Mouse (Mus musculus) kidney, embryonic 15.5 days (tissue): ENCODE results near the gene Ptpn20. TPM values are rescaled to one million over a fixed set of nuclear protein-coding genes. Genes with fewer than 3 reads are reported as not detected.

Experiments used
- ATAC-seq: fragments of 200-750 bp; cut with Nextera tagmentation; replicated peaks from 2 replicates; pipeline ENCODE4 v1.8.0; 2017; ENCODE audit warnings: moderate TSS enrichment; ENCODE audit not compliant: low FRiP score
- H3K27ac ChIP-seq: fragments of 300-500 bp; sonication (generic); 2 replicates; pipeline ENCODE4 v1.5.1; 2015; ENCODE audit warnings: mild to moderate bottlenecking, inconsistent platforms
- H3K27me3 ChIP-seq: fragments of 300-500 bp; sonication (generic); 2 replicates; pipeline ENCODE4 v1.6.1; 2015; ENCODE audit warnings: inconsistent platforms
- H3K36me3 ChIP-seq: fragments of 300-500 bp; sonication (generic); 2 replicates; pipeline ENCODE4 v1.6.1; 2015; ENCODE audit warnings: inconsistent platforms
- H3K4me1 ChIP-seq: fragments of 300-500 bp; sonication (generic); 2 replicates; pipeline ENCODE4 v1.6.1; 2015; ENCODE audit warnings: inconsistent platforms
- H3K4me2 ChIP-seq: fragments of 300-500 bp; sonication (generic); 2 replicates; pipeline ENCODE4 v1.6.1; 2015; ENCODE audit warnings: moderate library complexity, mild to moderate bottlenecking, inconsistent platforms
- H3K4me3 ChIP-seq: fragments of 300-500 bp; sonication (generic); replicated peaks from 2 replicates; pipeline ENCODE4 v1.5.1; 2015; ENCODE audit warnings: mild to moderate bottlenecking, inconsistent platforms
- H3K9ac ChIP-seq: fragments of 300-500 bp; sonication (generic); 2 replicates; pipeline ENCODE4 v1.6.1; 2015; ENCODE audit warnings: mild to moderate bottlenecking, inconsistent platforms
- H3K9me3 ChIP-seq: fragments of 300-500 bp; sonication (generic); replicated peaks from 2 replicates; pipeline ENCODE4 v1.6.1; 2016; ENCODE audit warnings: inconsistent platforms
- WGBS: fragments of 180-500 bp; shearing (Covaris S2); methylation state at CpG from one replicate; pipeline ENCODE4 v1.1.7; 2015; ENCODE audit warnings: mixed read lengths; 5-methylcytosine and 5-hydroxymethylcytosine counted together
- polyA plus RNA-seq: library from polyadenylated mRNA; unstranded; fragments of >200 nt; fragmentation: Nextera tagmentation; extraction: Ambion mirVana; gene quantifications from 2 replicates; pipeline ENCODE4 v1.2.1, GENCODE M21; 2015

Ptpn20 gene
- polyA plus RNA-seq, 1 experiment from 2014 or later = not detected

DNA sequence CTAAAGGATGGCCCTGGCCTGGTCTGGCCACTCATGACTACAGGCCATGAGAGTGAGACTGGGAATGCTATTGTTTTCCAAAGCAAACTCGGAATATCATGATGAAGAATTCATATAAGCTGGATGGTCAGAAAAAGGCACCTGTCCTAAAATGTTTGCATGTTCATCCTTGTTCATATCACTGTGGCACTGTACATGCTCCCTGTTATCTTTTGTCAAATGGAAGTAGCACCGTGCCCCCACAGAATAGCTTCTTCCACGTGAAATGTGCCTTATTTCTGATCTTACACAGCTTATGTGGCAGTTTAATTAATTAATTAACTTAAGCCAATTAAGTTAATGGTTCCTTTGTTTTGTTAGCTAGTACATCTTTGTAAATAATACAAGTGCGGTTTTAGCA, 45.3 kb downstream of the Ptpn20 start:
- 90% methylated on average over 4 of the region's 4 CpGs for WGBS
- ATAC-seq = no peak

DNA sequence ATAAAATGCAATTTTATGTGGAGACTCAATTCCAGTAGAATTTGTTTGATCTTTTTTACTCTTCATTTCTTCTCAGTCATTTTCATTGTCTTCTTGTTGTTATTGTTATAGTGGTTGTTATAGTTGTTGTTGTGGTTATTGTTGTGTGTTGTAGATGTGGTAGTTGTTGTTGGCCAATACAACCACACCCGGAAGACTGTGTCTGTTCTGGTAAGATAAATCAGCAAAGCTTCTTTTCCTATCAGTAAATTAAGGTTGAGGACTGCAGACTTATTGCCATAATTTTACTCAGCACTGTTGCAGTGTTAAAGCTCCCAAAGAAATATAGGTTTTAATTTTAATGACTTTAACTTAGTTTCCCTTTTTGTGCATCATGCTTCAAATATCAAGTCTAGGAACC, 45.8 kb downstream of the Ptpn20 start:
- Histone ChIP-seq H3K4me3 (no peak overlapping the region), H3K4me2 (no peak overlapping the region), H3K27ac (no peak overlapping the region), H3K4me1 (no peaks in the 10 kb centered on the region), H3K36me3 (no peaks in the 10 kb centered on the region), H3K27me3 (no peaks in the 10 kb centered on the region; the same call in 1 of the 2 replicates), H3K9me3 (no peaks in the 10 kb centered on the region), H3K9ac (no peak overlapping the region)
- no peak for ATAC-seq
- WGBS = 91% methylated on average over 1 of the region's 1 CpGs

More for the DNA sequence above, 45.3 kb downstream of the Ptpn20 start:
- no peaks in the 10 kb centered on the region for H3K4me1 ChIP-seq
- H3K36me3 ChIP-seq = no peaks in the 10 kb centered on the region
- H3K27me3 ChIP-seq = no peaks in the 10 kb centered on the region; the same call in 1 of the 2 replicates
- no peak overlapping the region for H3K4me2 ChIP-seq
- H3K27ac ChIP-seq = no peak overlapping the region
- H3K4me3 ChIP-seq = no peak overlapping the region
- H3K9ac ChIP-seq = no peak overlapping the region
- H3K9me3 ChIP-seq = no peaks in the 10 kb centered on the region

- Histone ChIP-seq H3K27ac (no peak overlapping the region), H3K9ac (no peak overlapping the region), H3K36me3 (no peaks in the 10 kb centered on the region), H3K9me3 (no peaks in the 10 kb centered on the region), H3K4me2 (no peak overlapping the region), H3K4me1 (no peaks in the 10 kb centered on the region), H3K27me3 (no peaks in the 10 kb centered on the region), H3K4me3 (no peak overlapping the region)
- 84% methylated on average over 5 of the region's 5 CpGs for WGBS
- no peak for ATAC-seq
Observed at GRCm38 (mm10) chr14:33639357-33639756, 50.4 kb downstream of the Ptpn20 start.

DNA sequence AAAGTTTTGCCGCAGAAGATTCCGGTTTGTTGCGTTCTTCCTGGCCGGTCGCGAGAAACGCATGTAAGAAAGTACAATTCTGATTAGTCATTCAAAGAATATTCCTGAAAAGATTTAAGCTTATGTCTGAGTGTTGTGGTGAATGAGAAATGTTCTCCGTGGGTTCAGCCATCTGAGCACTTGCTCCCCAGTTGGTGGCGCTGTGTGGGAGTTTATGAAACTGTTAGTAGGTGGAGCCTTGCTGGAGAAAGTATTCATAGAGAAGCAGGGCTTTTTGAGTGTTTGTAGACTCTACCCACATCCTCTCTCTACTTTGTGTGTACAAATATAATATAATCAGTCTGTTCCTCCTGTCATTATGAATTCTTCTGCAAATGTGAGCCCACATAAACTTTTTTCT, 61.7 kb downstream of the Ptpn20 start:
- H3K4me3 ChIP-seq = no peak overlapping the region
- 90% methylated on average over 9 of the region's 9 CpGs for WGBS
- H3K36me3 ChIP-seq = no peaks in the 10 kb centered on the region
- 0 out of 2 replicates have a peak, but pooled peaks cover 4% of the 10 kb centered on the region for H3K4me1 ChIP-seq
- no peak for ATAC-seq
- H3K9me3 ChIP-seq = no peaks in the 10 kb centered on the region
- no peak overlapping the region for H3K4me2 ChIP-seq
- H3K27me3 ChIP-seq = no peaks in the 10 kb centered on the region
- no peak overlapping the region for H3K27ac ChIP-seq
- H3K9ac ChIP-seq = no peak overlapping the region

- Histone ChIP-seq H3K9me3 (no peaks in the 10 kb centered on the region), H3K36me3 (no peaks in the 10 kb centered on the region), H3K9ac (no peak overlapping the region), H3K4me2 (no peak overlapping the region), H3K27ac (no peak overlapping the region), H3K4me1 (peaks cover 28% of the 10 kb centered on the region), H3K4me3 (no peak overlapping the region), H3K27me3 (no peaks in the 10 kb centered on the region)
- WGBS = 25% methylated on average over 7 of the region's 7 CpGs
- ATAC-seq = peak; percentile 77
Observed at GRCm38 (mm10) chr14:33657471-33657901, 68.5 kb downstream of the Ptpn20 start.

DNA sequence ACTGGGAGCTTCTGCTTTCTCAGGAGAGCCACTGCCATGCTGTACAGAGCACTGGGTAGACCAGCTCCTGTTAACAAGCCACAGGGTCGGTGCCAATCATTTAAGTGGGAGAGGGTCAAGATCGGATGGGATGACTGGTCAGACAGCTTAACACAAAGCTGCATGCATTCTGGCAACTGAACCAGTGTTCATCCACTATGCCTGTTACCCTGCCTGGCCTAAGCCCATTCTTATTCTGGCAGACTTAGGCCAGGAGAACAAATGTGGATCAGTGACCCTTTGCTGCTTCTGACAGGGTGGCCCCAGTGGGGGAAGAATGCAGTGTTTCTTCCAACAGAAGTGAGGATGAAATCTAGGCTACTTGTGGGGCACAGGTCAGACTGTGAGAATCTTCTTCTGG, 69.3 kb downstream of the Ptpn20 start:
- peaks cover 29% of the 10 kb centered on the region for H3K4me1 ChIP-seq

DNA sequence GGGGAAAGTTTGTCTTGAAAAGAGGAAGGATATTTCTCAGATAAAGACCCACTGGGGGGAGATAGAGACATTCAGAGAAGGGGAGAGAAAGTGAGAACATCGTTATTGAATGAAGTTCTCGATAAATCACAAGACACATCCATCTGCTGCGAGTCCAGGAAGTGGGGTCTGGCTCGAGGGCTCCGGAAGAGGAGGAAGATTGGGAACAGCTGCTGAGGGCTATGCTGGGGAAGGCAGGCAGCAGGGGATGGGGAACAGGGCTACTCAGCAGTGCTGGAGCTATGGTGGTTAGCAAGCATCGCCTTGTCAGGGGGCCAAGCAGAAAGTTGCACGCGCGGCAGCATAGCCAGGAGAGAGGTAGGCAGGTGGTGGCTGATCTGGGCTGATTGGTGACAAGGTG, 73.1 kb downstream of the Ptpn20 start:
- Histone ChIP-seq H3K4me2 (no peak overlapping the region), H3K27me3 (no peaks in the 10 kb centered on the region), H3K4me3 (no peak overlapping the region), H3K36me3 (no peaks in the 10 kb centered on the region), H3K9me3 (no peaks in the 10 kb centered on the region), H3K9ac (no peak overlapping the region), H3K4me1 (peaks cover 23% of the 10 kb centered on the region), H3K27ac (no peak overlapping the region)
- ATAC-seq = peak; percentile 54; the same call in 1 of the 2 replicates
- 47% methylated on average over 9 of the region's 9 CpGs for WGBS

More for the DNA sequence above, 69.3 kb downstream of the Ptpn20 start:
- no peaks in the 10 kb centered on the region for H3K9me3 ChIP-seq
- H3K4me2 ChIP-seq = no peak overlapping the region
- 65% methylated on average over 2 of the region's 2 CpGs for WGBS
- H3K27me3 ChIP-seq = no peaks in the 10 kb centered on the region
- H3K36me3 ChIP-seq = no peaks in the 10 kb centered on the region
- no peak for ATAC-seq
- no peak overlapping the region for H3K27ac ChIP-seq
- no peak overlapping the region for H3K9ac ChIP-seq
- no peak overlapping the region for H3K4me3 ChIP-seq

- Histone ChIP-seq H3K27ac (no peak overlapping the region), H3K4me3 (no peak overlapping the region), H3K4me2 (no peak overlapping the region), H3K9me3 (no peaks in the 10 kb centered on the region), H3K4me1 (peaks cover 11% of the 10 kb centered on the region), H3K9ac (no peak overlapping the region), H3K27me3 (no peaks in the 10 kb centered on the region), H3K36me3 (no peaks in the 10 kb centered on the region)
- WGBS = 63% methylated on average over 6 of the region's 6 CpGs
- no peak for ATAC-seq
Observed at GRCm38 (mm10) chr14:33666301-33666700, 77.3 kb downstream of the Ptpn20 start.

DNA sequence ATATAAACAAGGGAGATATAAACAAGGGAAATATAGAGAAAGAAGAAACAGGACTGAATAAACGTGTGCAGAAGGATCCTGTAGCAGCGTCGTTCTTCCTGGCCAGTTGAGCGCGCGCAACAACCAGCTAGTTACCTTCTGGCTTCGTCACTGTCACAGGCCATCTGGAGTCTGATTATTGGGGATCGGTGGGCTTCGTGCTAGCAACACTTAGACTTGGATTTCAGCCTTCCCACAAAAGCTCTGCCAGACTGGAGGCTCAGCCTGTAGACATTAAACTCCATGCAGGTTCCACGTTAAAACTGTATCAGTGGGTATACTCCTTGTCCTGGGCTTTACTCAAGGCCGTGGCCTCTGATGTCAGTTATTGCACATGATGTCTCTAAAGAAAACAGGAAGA, 80.9 kb downstream of the Ptpn20 start:
- Histone ChIP-seq H3K36me3 (no peaks in the 10 kb centered on the region), H3K4me3 (no peak overlapping the region), H3K9me3 (no peaks in the 10 kb centered on the region), H3K4me1 (no peaks in the 10 kb centered on the region), H3K9ac (no peak overlapping the region), H3K27me3 (0 out of 2 replicates have a peak, but pooled peaks cover 3% of the 10 kb centered on the region), H3K27ac (no peak overlapping the region), H3K4me2 (no peak overlapping the region)
- no peak for ATAC-seq
- WGBS = 85% methylated on average over 11 of the region's 11 CpGs

- WGBS = 80% methylated on average over 5 of the region's 5 CpGs
- no peak for ATAC-seq
- 0 out of 2 replicates have a peak, but pooled peaks cover 6% of the 10 kb centered on the region for H3K27me3 ChIP-seq
Observed at GRCm38 (mm10) chr14:33673350-33674087, 84.5 kb downstream of the Ptpn20 start.

GRCm38 (mm10) chr14:33677996-33678395, 89.0 kb downstream of the Ptpn20 start:
- Histone ChIP-seq H3K27ac (no peak overlapping the region), H3K9me3 (no peaks in the 10 kb centered on the region), H3K4me3 (no peak overlapping the region), H3K27me3 (0 out of 2 replicates have a peak, but pooled peaks cover 6% of the 10 kb centered on the region), H3K9ac (no peak overlapping the region), H3K36me3 (no peaks in the 10 kb centered on the region), H3K4me2 (no peak overlapping the region), H3K4me1 (no peaks in the 10 kb centered on the region)
- 94% methylated on average over 6 of the region's 6 CpGs for WGBS
- no peak for ATAC-seq

More at GRCm38 (mm10) chr14:33673350-33674087, 84.5 kb downstream of the Ptpn20 start:
- Histone ChIP-seq H3K4me3 (no peak overlapping the region), H3K4me2 (no peak overlapping the region), H3K4me1 (no peaks in the 10 kb centered on the region), H3K36me3 (no peaks in the 10 kb centered on the region), H3K27ac (no peak overlapping the region), H3K9me3 (no peaks in the 10 kb centered on the region), H3K9ac (no peak overlapping the region)

- no peaks in the 10 kb centered on the region for H3K9me3 ChIP-seq
- H3K4me1 ChIP-seq = peaks cover 2% of the 10 kb centered on the region
- H3K27ac ChIP-seq = no peak overlapping the region
- 0 out of 2 replicates have a peak, but pooled peaks cover 3% of the 10 kb centered on the region for H3K27me3 ChIP-seq
- WGBS = 89% methylated on average over 3 of the region's 3 CpGs
- H3K4me2 ChIP-seq = no peak overlapping the region
- no peaks in the 10 kb centered on the region for H3K36me3 ChIP-seq
- no peak overlapping the region for H3K9ac ChIP-seq
- ATAC-seq = no peak
- H3K4me3 ChIP-seq = no peak overlapping the region
Observed at GRCm38 (mm10) chr14:33678740-33679139, 89.7 kb downstream of the Ptpn20 start.
